Mouse (Mus musculus): ENCODE measurements around the gene Mlxip.

- TF ChIP-seq CTCF (IDR thresholded peaks at IDR 0.05; ENCODE audit: insufficient read depth, low read length) (no peak), POLR2A (IDR thresholded peaks at IDR 0.05; ENCODE audit: borderline replicate concordance, extremely low read depth, low read depth, low read length) (no peak)
Measured at GRCm38 (mm10) chr5:123489112-123489785, 94.7 kb downstream of the Mlxip start, which contains the start of the genes Lrrc43 and Il31.
